ENCODE assay signal across 8 mouse cellular contexts in the genomic region with DNA sequence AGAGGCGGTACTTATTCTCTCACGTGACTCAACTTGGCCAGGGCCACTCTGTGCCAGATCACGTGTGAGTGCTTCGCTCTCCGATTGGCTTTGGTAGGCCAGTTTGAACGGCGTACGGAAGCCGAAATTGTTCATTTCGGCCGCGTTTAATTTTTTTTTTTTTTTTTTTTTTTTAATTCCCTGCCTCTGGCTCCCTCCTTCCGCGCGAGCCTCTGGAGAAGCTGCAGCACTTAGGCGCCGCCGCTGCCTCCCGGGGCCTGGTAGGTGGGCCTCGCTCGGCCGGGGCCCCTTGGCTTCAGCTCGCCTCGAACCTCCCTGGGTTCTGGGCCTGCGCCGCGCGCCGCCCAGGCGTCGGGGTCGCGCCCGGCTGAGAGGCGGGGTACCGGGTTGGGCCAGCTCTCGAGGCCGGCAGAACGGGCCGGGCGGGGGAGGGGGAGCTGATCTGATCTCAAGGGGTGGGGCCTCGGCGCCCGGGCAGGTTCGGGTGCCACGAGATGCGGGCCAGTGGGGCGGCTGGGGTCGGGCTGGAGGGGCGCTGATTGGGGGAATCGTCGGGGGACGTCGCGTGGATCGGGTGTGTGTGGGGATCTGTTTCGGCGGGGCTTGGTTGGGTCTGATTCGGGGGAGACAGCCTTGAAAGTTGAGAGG. TPM values are rescaled to one million over a fixed set of nuclear protein-coding genes. Genes with fewer than 3 reads are reported as not detected.
DNase-seq lines count a peak whose midpoint lies in the region; ATAC-seq lines count a peak whose summit lies in the region.

TSS of gene Tnpo2 (plus strand) at position 198 of the 648 bp plus-strand sequence.

- H3K9me3 ChIP-seq in heart, embryonic 13.5 days, result no peaks in the 10 kb centered on the region
- H3K9me3 ChIP-seq in liver, embryonic 12.5 days (replicated peaks), result no peaks in the 10 kb centered on the region
- H3K9me3 ChIP-seq in stomach, embryonic 15.5 days, result no peaks in the 10 kb centered on the region

- peak within 1 kb of the TSS; percentile 96 for H3K4me2 ChIP-seq in heart, embryonic 13.5 days
- peak within 1 kb of the TSS; percentile 98 for H3K4me2 ChIP-seq in liver, embryonic 12.5 days
- peak within 1 kb of the TSS; percentile 84 for H3K4me2 ChIP-seq in stomach, embryonic 15.5 days

- ATAC-seq in heart, embryonic 13.5 days (ENCODE audit: extremely low read depth, insufficient number of reproducible peaks, low FRiP score, low TSS enrichment), result peak; percentile 92
- ATAC-seq in liver, embryonic 12.5 days, result peak; percentile 86
- ATAC-seq in stomach, embryonic 15.5 days (ENCODE audit: insufficient read depth, low FRiP score, low read depth), result peak; percentile 91

- H3K27ac ChIP-seq in brown adipose tissue, adult 24 weeks (replicated peaks; ENCODE audit: low read depth, low read length), result peak within 1 kb of the TSS; percentile 73
- H3K27ac ChIP-seq in heart, embryonic 13.5 days (replicated peaks), result peak within 1 kb of the TSS; percentile 99
- peak within 1 kb of the TSS; percentile 97 for H3K27ac ChIP-seq in liver, embryonic 12.5 days
- peak within 1 kb of the TSS; percentile 100 for H3K27ac ChIP-seq in stomach, embryonic 15.5 days

- WGBS in heart, embryonic 13.5 days, result under 1% methylated on average over 49 of the region's 59 CpGs
- under 1% methylated on average over 59 of the region's 59 CpGs for WGBS in liver, embryonic 12.5 days (ENCODE audit: insufficient replicate concordance)
- WGBS in stomach, embryonic 15.5 days, result 1% methylated on average over 59 of the region's 59 CpGs

- peaks cover 6% of the 10 kb centered on the region; the same call in 1 of the 2 replicates for H3K4me1 ChIP-seq in brown adipose tissue, adult 24 weeks (ENCODE audit: control insufficient read depth, insufficient read depth, insufficient read length, low read length)
- peaks cover 46% of the 10 kb centered on the region for H3K4me1 ChIP-seq in heart, embryonic 13.5 days
- H3K4me1 ChIP-seq in liver, embryonic 12.5 days, result peaks cover 78% of the 10 kb centered on the region
- peaks cover 23% of the 10 kb centered on the region for H3K4me1 ChIP-seq in stomach, embryonic 15.5 days

- DNase-seq in CD4-positive, CD25-positive, alpha-beta regulatory T cell, adult 2 months (ENCODE audit: low read depth, low spot score), result peak; percentile 95
- DNase-seq in fat pad, adult 2 months (ENCODE audit: extremely low read depth, low read depth, low spot score), result peak; percentile 94
- DNase-seq in kidney, postnatal 10 days, result peak; percentile 95
- DNase-seq in natural killer cell, adult 2 months (ENCODE audit: low spot score in 2 of 2), result peak; percentile 86 to 88

- H3K4me3 ChIP-seq in brown adipose tissue, adult 24 weeks (ENCODE audit: insufficient read depth, low read depth, low read length), result peak within 1 kb of the TSS; percentile 84
- H3K4me3 ChIP-seq in heart, embryonic 13.5 days, result peak within 1 kb of the TSS; percentile 71
- peak within 1 kb of the TSS; percentile 86 for H3K4me3 ChIP-seq in liver, embryonic 12.5 days
- peak within 1 kb of the TSS; percentile 77 for H3K4me3 ChIP-seq in stomach, embryonic 15.5 days (replicated peaks)

- no peaks in the 10 kb centered on the region for H3K27me3 ChIP-seq in heart, embryonic 13.5 days (replicated peaks)
- H3K27me3 ChIP-seq in liver, embryonic 12.5 days (replicated peaks), result no peaks in the 10 kb centered on the region
- H3K27me3 ChIP-seq in stomach, embryonic 15.5 days (replicated peaks), result no peaks in the 10 kb centered on the region

- H3K36me3 ChIP-seq in heart, embryonic 13.5 days, result peaks cover 44% of the 10 kb centered on the region
- H3K36me3 ChIP-seq in liver, embryonic 12.5 days, result peaks cover 51% of the 10 kb centered on the region
- peaks cover 30% of the 10 kb centered on the region for H3K36me3 ChIP-seq in stomach, embryonic 15.5 days

- H3K9ac ChIP-seq in heart, embryonic 13.5 days, result peak within 1 kb of the TSS; percentile 93
- H3K9ac ChIP-seq in liver, embryonic 12.5 days, result peak within 1 kb of the TSS; percentile 94
- H3K9ac ChIP-seq in stomach, embryonic 15.5 days, result peak within 1 kb of the TSS; percentile 87

RNA-seq across cellular contexts. Expression of gene Tnpo2, which starts in this region (rescaled TPM):
- 28.4 and 33.5 TPM in 2 replicates for polyA plus RNA-seq in brown adipose tissue, adult 24 weeks (2012; ENCODE audit: insufficient read depth, insufficient read length, missing spikeins)
- 23.2 and 25.3 TPM in 2 replicates for polyA plus RNA-seq in heart, embryonic 13.5 days (2015; fragmentation: Nextera tagmentation; extraction: Ambion mirVana)
- 31.1 and 32.3 TPM in 2 replicates for polyA plus RNA-seq in liver, embryonic 12.5 days (2016; fragmentation: Nextera tagmentation; extraction: Ambion mirVana)
- polyA plus RNA-seq in stomach, embryonic 15.5 days (2015; fragmentation: Nextera tagmentation; extraction: Ambion mirVana), result 26.9 and 31.9 TPM in 2 replicates

Comparison
In these comparisons a context has a peak if more than half of its experiments do, and no peak if none do; other contexts are left out.
1. Peak in every context shown above with its lines: DNase-seq, ATAC-seq, H3K4me3 ChIP-seq and H3K27ac ChIP-seq.